Mouse (Mus musculus) kidney, embryonic 16.5 days (tissue): ENCODE results near the gene Wee2. TPM values are rescaled to one million over a fixed set of nuclear protein-coding genes. Genes with fewer than 3 reads are reported as not detected.

Experiments
- polyA plus RNA-seq: library from polyadenylated mRNA; unstranded; fragments of >200 nt; fragmentation: Nextera tagmentation; extraction: Ambion mirVana; gene quantifications from 2 replicates; pipeline ENCODE4 v1.2.1, GENCODE M21; 2015

Wee2 gene
- polyA plus RNA-seq, 1 experiment from 2014 or later = not detected

Other genes with a start within 250 kb of the Wee2 start
- gene Agk, start 113.9 kb upstream of the Wee2 start, polyA plus RNA-seq = 47.1 and 49.9 TPM in 2 replicates
- gene E330009J07Rik, start 3.0 kb upstream of the Wee2 start, polyA plus RNA-seq = 10.5 and 12.5 TPM in 2 replicates
- 161 and 169 TPM in 2 replicates for gene Ssbp1, start 32.3 kb downstream of the Wee2 start, polyA plus RNA-seq
- not detected in 2 replicates for gene Tas2r137, start 52.1 kb downstream of the Wee2 start, polyA plus RNA-seq
- not detected in 2 replicates for gene Tas2r108, start 54.4 kb downstream of the Wee2 start, polyA plus RNA-seq
- gene Prss37, start 80.4 kb downstream of the Wee2 start, polyA plus RNA-seq = not detected in 2 replicates
- gene Olfr461, start 116.0 kb downstream of the Wee2 start, polyA plus RNA-seq = 0.16 TPM in 1 of 2 replicates, not detected in the other
- gene Olfr460, start 130.4 kb downstream of the Wee2 start, polyA plus RNA-seq = not detected in 2 replicates
- 0.30 and 0.31 TPM in 2 replicates for gene Clec5a, start 146.7 kb downstream of the Wee2 start, polyA plus RNA-seq
- gene Tas2r138, start 174.2 kb downstream of the Wee2 start, polyA plus RNA-seq = not detected in 2 replicates
- gene Mgam, start 189.7 kb downstream of the Wee2 start, polyA plus RNA-seq = 0.80 and 1.2 TPM in 2 replicates